Mouse (Mus musculus) megakaryocyte, embryonic 14.5 days (primary cell): ENCODE results near the gene Rpl23.

Experiments
- FLI1 ChIP-seq: IDR thresholded peaks from 2 replicates; pipeline ENCODE4 v1.6.1; 2012; ENCODE audit warnings: low read length, inconsistent platforms, mixed read lengths
- GATA1 ChIP-seq: IDR thresholded peaks from 3 replicates; pipeline ENCODE4 v1.6.1; 2012; ENCODE audit warnings: mixed read lengths, low read length, inconsistent platforms, borderline replicate concordance

DNA sequence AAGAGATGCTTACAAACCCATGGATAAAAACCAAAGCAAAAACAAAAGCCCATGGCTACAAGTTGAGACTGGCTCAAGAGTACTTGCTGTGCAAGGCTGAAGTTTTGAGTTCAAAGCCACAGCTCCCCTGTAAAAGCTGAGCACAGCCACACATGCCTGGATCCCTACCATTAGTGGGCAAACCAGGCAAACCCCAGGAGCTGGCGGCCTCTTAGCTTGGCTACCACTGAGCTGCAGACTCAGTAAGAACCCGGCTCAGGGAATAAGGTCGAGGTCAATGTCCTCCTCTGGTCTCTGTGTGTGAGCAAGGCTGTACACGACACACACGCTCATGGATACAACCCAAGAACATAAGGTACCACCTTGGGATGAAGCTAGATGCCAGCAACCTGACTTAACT is 33.7 kb downstream of the Rpl23 start:
- TF ChIP-seq GATA1 = no peak
- TF ChIP-seq FLI1 = no peak
